Mouse (Mus musculus) layer of hippocampus, postnatal 25 days (tissue): ENCODE results near the gene Mras. TPM values are rescaled to one million over a fixed set of nuclear protein-coding genes. Genes with fewer than 3 reads are reported as not detected.

Experiments used
- DNase-seq, 2 experiments: peaks; one replicate each; pipeline ENCODE4 v3.0.0; 2022; ENCODE audit warnings: mixed read lengths in 2 of 2, low spot score in 1 of 2; ENCODE audit errors: extremely low spot score in 1 of 2
- total RNA-seq, 2 experiments: library from RNA; stranded (reverse); gene quantifications; 2 replicates each; pipeline ENCODE4 v1.2.3; 2021

Mras gene
- 100 to 1,000 TPM; 134 to 138 TPM for total RNA-seq

- no peak for DNase-seq
These were observed at the start of gene Mras for GRCm38 (mm10) chr9:99437031-99437764. Gene Mras, minus strand, starts transcription at chr9:99437381.

- no peak for DNase-seq
These were observed 48.0 kb upstream of the Mras start for GRCm38 (mm10) chr9:99485144-99485543.

- DNase-seq: no peak
These were observed 47.5 kb upstream of the Mras start for GRCm38 (mm10) chr9:99484632-99485031.

GRCm38 (mm10) chr9:99483191-99483590, 46.0 kb upstream of the Mras start:
- no peak for DNase-seq

GRCm38 (mm10) chr9:99480764-99481163, 43.6 kb upstream of the Mras start:
- no peak for DNase-seq

GRCm38 (mm10) chr9:99479181-99479711, 42.1 kb upstream of the Mras start:
- DNase-seq: no peak

GRCm38 (mm10) chr9:99471334-99471733, 34.2 kb upstream of the Mras start:
- DNase-seq: no peak

- no peak for DNase-seq
These were observed 33.3 kb upstream of the Mras start for GRCm38 (mm10) chr9:99470347-99471092.

- no peak for DNase-seq
These were observed 32.6 kb upstream of the Mras start for GRCm38 (mm10) chr9:99469681-99470273.

GRCm38 (mm10) chr9:99468572-99468971, 31.4 kb upstream of the Mras start:
- no peak for DNase-seq

- no peak for DNase-seq
These were observed 27.7 kb upstream of the Mras start for GRCm38 (mm10) chr9:99464876-99465275.

- no peak for DNase-seq
These were observed 22.5 kb upstream of the Mras start for GRCm38 (mm10) chr9:99459730-99460129.

- peak in 1 of 2 experiments; percentile 71 for DNase-seq
These were observed 21.5 kb upstream of the Mras start for GRCm38 (mm10) chr9:99458529-99459208.

GRCm38 (mm10) chr9:99454211-99454610, 17.0 kb upstream of the Mras start:
- DNase-seq: no peak

GRCm38 (mm10) chr9:99451161-99451560, 14.0 kb upstream of the Mras start, which contains the start of gene Nme9:
Gene Nme9, plus strand, starts transcription at chr9:99451475.
- DNase-seq: no peak

- DNase-seq: no peak
These were observed 12.9 kb upstream of the Mras start for GRCm38 (mm10) chr9:99449886-99450647.

- no peak for DNase-seq
These were observed 10.1 kb upstream of the Mras start for GRCm38 (mm10) chr9:99447323-99447722.

- no peak for DNase-seq
These were observed 9.1 kb upstream of the Mras start for GRCm38 (mm10) chr9:99446259-99446658.

- DNase-seq: peak in 1 of 2 experiments; percentile 41
These were observed 7.5 kb upstream of the Mras start for GRCm38 (mm10) chr9:99444590-99445178.
